Mouse (Mus musculus): ENCODE measurements around the gene Ptprd. TPM values are rescaled to one million over a fixed set of nuclear protein-coding genes. Genes with fewer than 3 reads are reported as not detected.

Ptprd gene
- polyA plus RNA-seq, 1 experiment from 2014 or later: 18.6 TPM

- no peaks in the 10 kb centered on the region for H3K27me3 ChIP-seq (ENCODE audit: control insufficient read depth, insufficient read depth, low read length)
- ATAC-seq (ENCODE audit: low FRiP score) (no peak), DNase-seq (ENCODE audit: low spot score, missing footprints) (no peak)
- H3K4me1 ChIP-seq (ENCODE audit: control insufficient read depth, insufficient read depth, low read length): no peaks in the 10 kb centered on the region
- 73% methylated on average over 3 of the region's 3 CpGs for WGBS
- no peak overlapping the region for H3K9ac ChIP-seq (ENCODE audit: low read length)
- H3K9me3 ChIP-seq (ENCODE audit: control insufficient read depth, low read length): no peaks in the 10 kb centered on the region
- H3K27ac ChIP-seq (ENCODE audit: low read depth, low read length): no peak overlapping the region
- H3K36me3 ChIP-seq (ENCODE audit: control insufficient read depth, insufficient read depth, low read length): no peaks in the 10 kb centered on the region
- no peak overlapping the region for H3K4me2 ChIP-seq
- H3K4me3 ChIP-seq (ENCODE audit: low read depth, low read length): no peak overlapping the region
Observed at GRCm38 (mm10) chr4:78160451-78160850, 51.3 kb downstream of the Ptprd start.

- H3K36me3 ChIP-seq (ENCODE audit: control insufficient read depth, insufficient read depth, low read length): no peaks in the 10 kb centered on the region
- no peak overlapping the region for H3K4me3 ChIP-seq (ENCODE audit: low read depth, low read length)
- H3K4me2 ChIP-seq: no peak overlapping the region
- H3K9ac ChIP-seq (ENCODE audit: low read length): no peak overlapping the region
- no peaks in the 10 kb centered on the region for H3K27me3 ChIP-seq (ENCODE audit: control insufficient read depth, insufficient read depth, low read length)
- H3K4me1 ChIP-seq (ENCODE audit: control insufficient read depth, insufficient read depth, low read length): no peaks in the 10 kb centered on the region
- H3K9me3 ChIP-seq (ENCODE audit: control insufficient read depth, low read length): no peaks in the 10 kb centered on the region
- ATAC-seq (ENCODE audit: low FRiP score) (no peak), DNase-seq (ENCODE audit: low spot score, missing footprints) (peak; percentile 31)
- H3K27ac ChIP-seq (ENCODE audit: low read depth, low read length): no peak overlapping the region
- WGBS: 69% methylated on average over 1 of the region's 1 CpGs
Observed at GRCm38 (mm10) chr4:78150561-78150960, 61.2 kb downstream of the Ptprd start.

GRCm38 (mm10) chr4:78142767-78143148, 69.0 kb downstream of the Ptprd start:
- Histone ChIP-seq H3K9ac (ENCODE audit: low read length) (no peak overlapping the region), H3K4me3 (ENCODE audit: low read depth, low read length) (no peak overlapping the region), H3K9me3 (ENCODE audit: control insufficient read depth, low read length) (no peaks in the 10 kb centered on the region), H3K36me3 (ENCODE audit: control insufficient read depth, insufficient read depth, low read length) (no peaks in the 10 kb centered on the region), H3K27me3 (ENCODE audit: control insufficient read depth, insufficient read depth, low read length) (no peaks in the 10 kb centered on the region), H3K4me1 (ENCODE audit: control insufficient read depth, insufficient read depth, low read length) (no peaks in the 10 kb centered on the region), H3K27ac (ENCODE audit: low read depth, low read length) (no peak overlapping the region), H3K4me2 (no peak overlapping the region)
- DNase-seq (ENCODE audit: low spot score, missing footprints) (peak; percentile 70), ATAC-seq (ENCODE audit: low FRiP score) (no peak)
- WGBS: 92% methylated on average over 1 of the region's 1 CpGs

- no peaks in the 10 kb centered on the region for H3K4me1 ChIP-seq (ENCODE audit: control insufficient read depth, insufficient read depth, low read length)
- H3K27ac ChIP-seq (ENCODE audit: low read depth, low read length): no peak overlapping the region
- no peak overlapping the region for H3K4me3 ChIP-seq (ENCODE audit: low read depth, low read length)
- no peaks in the 10 kb centered on the region for H3K9me3 ChIP-seq (ENCODE audit: control insufficient read depth, low read length)
- ATAC-seq (ENCODE audit: low FRiP score) (no peak; the same call in 1 of the 2 replicates), DNase-seq (ENCODE audit: low spot score, missing footprints) (peak; percentile 35)
- WGBS: 75% methylated on average over 3 of the region's 3 CpGs
- no peak overlapping the region for H3K4me2 ChIP-seq
- H3K36me3 ChIP-seq (ENCODE audit: control insufficient read depth, insufficient read depth, low read length): no peaks in the 10 kb centered on the region
- no peak overlapping the region for H3K9ac ChIP-seq (ENCODE audit: low read length)
- no peaks in the 10 kb centered on the region for H3K27me3 ChIP-seq (ENCODE audit: control insufficient read depth, insufficient read depth, low read length)
Observed at GRCm38 (mm10) chr4:78142088-78142766, 69.5 kb downstream of the Ptprd start.

- Histone ChIP-seq H3K4me2 (no peak overlapping the region), H3K27me3 (ENCODE audit: control insufficient read depth, insufficient read depth, low read length) (no peaks in the 10 kb centered on the region), H3K36me3 (ENCODE audit: control insufficient read depth, insufficient read depth, low read length) (no peaks in the 10 kb centered on the region), H3K27ac (ENCODE audit: low read depth, low read length) (no peak overlapping the region), H3K9ac (ENCODE audit: low read length) (no peak overlapping the region), H3K4me3 (ENCODE audit: low read depth, low read length) (no peak overlapping the region), H3K4me1 (ENCODE audit: control insufficient read depth, insufficient read depth, low read length) (no peaks in the 10 kb centered on the region), H3K9me3 (ENCODE audit: control insufficient read depth, low read length) (no peaks in the 10 kb centered on the region)
- ATAC-seq (ENCODE audit: low FRiP score): no peak
- DNase-seq (ENCODE audit: low spot score, missing footprints): no peak
- WGBS: 80% methylated on average over 3 of the region's 3 CpGs
Observed at GRCm38 (mm10) chr4:78110898-78111297, 100.9 kb downstream of the Ptprd start.

- H3K9ac ChIP-seq (ENCODE audit: low read length): no peak overlapping the region
- no peak for DNase-seq (ENCODE audit: low spot score, missing footprints)
- H3K4me3 ChIP-seq (ENCODE audit: low read depth, low read length): no peak overlapping the region
Observed at GRCm38 (mm10) chr4:78097526-78097925, 114.2 kb downstream of the Ptprd start.

GRCm38 (mm10) chr4:78082744-78083143, 129.0 kb downstream of the Ptprd start:
- H3K4me1 ChIP-seq (ENCODE audit: control insufficient read depth, insufficient read depth, low read length): no peaks in the 10 kb centered on the region
- H3K9ac ChIP-seq (ENCODE audit: low read length): no peak overlapping the region
- no peak overlapping the region for H3K4me2 ChIP-seq
- no peaks in the 10 kb centered on the region for H3K9me3 ChIP-seq (ENCODE audit: control insufficient read depth, low read length)
- no peak for DNase-seq (ENCODE audit: low spot score, missing footprints)
- no peak overlapping the region for H3K27ac ChIP-seq (ENCODE audit: low read depth, low read length)
- ATAC-seq (ENCODE audit: low FRiP score): peak; percentile 57
- H3K27me3 ChIP-seq (ENCODE audit: control insufficient read depth, insufficient read depth, low read length): no peaks in the 10 kb centered on the region
- H3K4me3 ChIP-seq (ENCODE audit: low read depth, low read length): no peak overlapping the region
- no peaks in the 10 kb centered on the region for H3K36me3 ChIP-seq (ENCODE audit: control insufficient read depth, insufficient read depth, low read length)

More at GRCm38 (mm10) chr4:78097526-78097925, 114.2 kb downstream of the Ptprd start:
- Histone ChIP-seq H3K4me2 (no peak overlapping the region), H3K36me3 (ENCODE audit: control insufficient read depth, insufficient read depth, low read length) (no peaks in the 10 kb centered on the region), H3K27ac (ENCODE audit: low read depth, low read length) (no peak overlapping the region), H3K27me3 (ENCODE audit: control insufficient read depth, insufficient read depth, low read length) (no peaks in the 10 kb centered on the region), H3K4me1 (ENCODE audit: control insufficient read depth, insufficient read depth, low read length) (no peaks in the 10 kb centered on the region), H3K9me3 (ENCODE audit: control insufficient read depth, low read length) (no peaks in the 10 kb centered on the region)
- no peak for ATAC-seq (ENCODE audit: low FRiP score)

GRCm38 (mm10) chr4:78077499-78077898, 134.3 kb downstream of the Ptprd start:
- ATAC-seq (ENCODE audit: low FRiP score) (no peak), DNase-seq (ENCODE audit: low spot score, missing footprints) (no peak)
- Histone ChIP-seq H3K27ac (ENCODE audit: low read depth, low read length) (no peak overlapping the region), H3K9me3 (ENCODE audit: control insufficient read depth, low read length) (no peaks in the 10 kb centered on the region), H3K27me3 (ENCODE audit: control insufficient read depth, insufficient read depth, low read length) (no peaks in the 10 kb centered on the region), H3K4me1 (ENCODE audit: control insufficient read depth, insufficient read depth, low read length) (no peaks in the 10 kb centered on the region), H3K9ac (ENCODE audit: low read length) (no peak overlapping the region), H3K36me3 (ENCODE audit: control insufficient read depth, insufficient read depth, low read length) (no peaks in the 10 kb centered on the region), H3K4me2 (no peak overlapping the region), H3K4me3 (ENCODE audit: low read depth, low read length) (no peak overlapping the region)

- Histone ChIP-seq H3K36me3 (ENCODE audit: control insufficient read depth, insufficient read depth, low read length) (no peaks in the 10 kb centered on the region), H3K4me3 (ENCODE audit: low read depth, low read length) (no peak overlapping the region), H3K27me3 (ENCODE audit: control insufficient read depth, insufficient read depth, low read length) (no peaks in the 10 kb centered on the region), H3K27ac (ENCODE audit: low read depth, low read length) (no peak overlapping the region), H3K9me3 (ENCODE audit: control insufficient read depth, low read length) (no peaks in the 10 kb centered on the region), H3K4me2 (no peak overlapping the region), H3K9ac (ENCODE audit: low read length) (no peak overlapping the region), H3K4me1 (ENCODE audit: control insufficient read depth, insufficient read depth, low read length) (no peaks in the 10 kb centered on the region)
- 88% methylated on average over 1 of the region's 1 CpGs for WGBS
- ATAC-seq (ENCODE audit: low FRiP score): no peak
- DNase-seq (ENCODE audit: low spot score, missing footprints): no peak
Observed at GRCm38 (mm10) chr4:78077087-78077486, 134.7 kb downstream of the Ptprd start.

Data from midbrain, embryonic 11.5 days (tissue).